Mouse (Mus musculus): Measurements from ENCODE around the gene Kif27. TPM values are rescaled to one million over a fixed set of nuclear protein-coding genes. Genes with fewer than 3 reads are reported as not detected.
"Not testable (repeated sequence)": the region's sequence is repeated elsewhere in the genome, so short reads cannot be mapped to it uniquely, and the experiment has no call there.

The Kif27 gene
- polyA plus RNA-seq, 1 experiment from 2014 or later: 1.9 TPM

DNA sequence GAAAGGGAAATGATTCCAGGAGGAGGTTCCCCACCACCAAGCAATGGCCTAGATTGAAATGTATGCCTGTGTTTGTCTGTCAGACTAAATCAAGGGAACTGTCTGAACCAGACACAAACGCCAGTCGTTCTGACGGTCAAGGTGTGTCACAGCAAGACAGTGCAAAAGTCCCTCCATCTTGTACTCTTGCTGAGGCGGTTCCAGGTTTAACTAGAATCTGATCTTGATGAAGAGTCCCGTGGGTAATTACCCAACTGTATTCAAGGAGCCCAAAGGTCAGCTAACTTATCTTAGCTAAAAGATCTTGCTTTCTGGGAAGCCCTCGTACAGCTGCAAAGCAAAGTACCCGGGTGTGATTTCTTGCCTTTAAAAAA, 26.6 kb upstream of the Kif27 start:
- Histone ChIP-seq H3K4me1 (peaks cover 15% of the 10 kb centered on the region), H3K36me3 (replicated peaks) (peaks cover 24% of the 10 kb centered on the region), H3K9me3 (no peaks in the 10 kb centered on the region), H3K27me3 (replicated peaks) (no peaks in the 10 kb centered on the region), H3K27ac (no peak overlapping the region), H3K4me2 (peak overlapping the region; percentile 98), H3K4me3 (peak overlapping the region; percentile 88), H3K9ac (no peak overlapping the region)
- ATAC-seq (replicated peaks): no peak; the same call in 1 of the 2 replicates
- 83% methylated on average over 7 of the region's 7 CpGs for WGBS

DNA sequence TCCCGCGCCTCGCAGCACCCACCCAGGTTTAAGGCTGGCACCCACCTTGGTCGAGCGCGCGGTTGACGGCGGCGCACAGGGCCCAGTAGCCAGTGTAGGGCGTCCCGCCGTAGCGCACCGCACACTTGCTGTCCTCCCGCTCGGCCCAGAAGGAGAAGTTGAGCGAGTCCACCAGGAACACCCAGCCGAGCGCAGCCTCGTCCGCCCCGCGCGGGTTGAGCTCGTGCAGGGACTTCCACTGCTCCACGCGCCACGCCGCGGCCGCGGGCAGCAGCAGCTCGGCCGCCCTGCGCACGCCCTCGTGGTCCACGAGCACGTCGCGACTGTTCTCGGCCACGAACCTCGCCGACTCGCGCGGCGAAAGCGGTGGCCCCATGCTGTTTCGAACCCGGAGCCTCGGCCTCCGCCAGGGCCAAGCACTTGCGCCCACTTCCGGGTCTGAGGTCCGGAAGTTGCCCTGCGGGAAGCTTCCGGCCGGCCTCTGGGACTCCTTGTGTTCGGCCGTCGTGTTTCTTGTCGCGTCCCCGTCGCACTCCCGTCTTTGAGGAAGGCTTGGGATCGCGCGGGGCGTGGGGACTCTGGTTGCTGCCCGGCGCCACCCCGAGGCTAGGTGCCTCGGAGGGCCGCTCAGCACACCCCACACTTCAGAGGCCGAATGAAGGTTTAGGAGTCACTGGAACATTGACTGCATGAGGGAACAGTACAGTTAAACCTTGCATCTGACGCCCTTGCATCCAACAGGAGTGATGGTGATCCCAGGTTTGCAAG, 26.0 kb upstream of the Kif27 start, which contains the start of gene 2210016F16Rik:
Gene 2210016F16Rik (minus strand): TSS at position 447 of the 768 bp plus-strand sequence.
- ATAC-seq (replicated peaks): peak; percentile 85
- Histone ChIP-seq H3K4me2 (peak within 1 kb of the TSS; percentile 98), H3K4me1 (peaks cover 15% of the 10 kb centered on the region), H3K9me3 (no peaks in the 10 kb centered on the region), H3K27me3 (replicated peaks) (no peaks in the 10 kb centered on the region), H3K9ac (peak within 1 kb of the TSS; percentile 76), H3K4me3 (peak within 1 kb of the TSS; percentile 88), H3K27ac (peak within 1 kb of the TSS; percentile 55; the same call in 1 of the 2 replicates), H3K36me3 (replicated peaks) (peaks cover 24% of the 10 kb centered on the region)
- WGBS: 2% methylated on average over 78 of the region's 80 CpGs

DNA sequence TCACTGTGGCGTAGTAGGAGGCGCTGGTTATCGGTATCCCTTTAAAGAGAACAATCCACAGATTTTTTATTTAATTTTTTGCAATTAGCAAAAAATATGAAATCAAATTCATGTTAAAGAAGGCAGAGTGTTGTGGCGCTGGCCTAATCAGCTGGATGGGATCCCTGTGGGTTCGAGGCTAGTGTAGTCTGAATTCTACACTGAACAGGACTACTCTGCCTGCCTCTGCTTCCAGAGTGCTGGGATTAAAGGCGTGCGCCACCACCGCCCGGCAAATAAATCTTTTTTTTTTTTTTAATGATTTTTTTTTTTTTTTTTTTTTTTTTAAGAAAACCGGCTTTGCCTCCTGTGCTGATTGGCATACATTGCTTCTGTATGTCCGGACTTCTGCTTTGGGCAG, 25.4 kb upstream of the Kif27 start:
- WGBS: 38% methylated on average over 11 of the region's 11 CpGs

DNA sequence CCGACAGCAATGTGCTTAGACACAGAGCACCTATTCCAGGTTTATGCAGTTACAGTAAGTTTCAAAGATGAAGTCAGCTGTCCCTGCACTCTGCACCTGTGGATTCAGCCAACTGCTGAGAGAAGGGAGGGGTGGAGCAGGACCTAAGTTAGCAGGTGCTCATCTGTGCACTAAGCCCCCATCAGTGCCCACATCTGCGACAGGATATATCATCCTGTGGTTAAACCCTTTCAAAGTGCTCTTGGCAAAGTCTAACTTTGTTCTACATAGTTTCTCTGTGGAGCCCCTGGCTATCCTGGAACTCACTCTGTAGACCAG, 14.2 kb upstream of the Kif27 start:
- Histone ChIP-seq H3K9me3 (no peaks in the 10 kb centered on the region), H3K27me3 (replicated peaks) (no peaks in the 10 kb centered on the region), H3K4me1 (no peaks in the 10 kb centered on the region), H3K4me3 (no peak overlapping the region), H3K27ac (no peak overlapping the region), H3K9ac (no peak overlapping the region), H3K4me2 (no peak overlapping the region), H3K36me3 (replicated peaks) (no peaks in the 10 kb centered on the region)
- WGBS: 88% methylated on average over 2 of the region's 2 CpGs
- ATAC-seq (replicated peaks): no peak

More for the DNA sequence above, 25.4 kb upstream of the Kif27 start:
- ATAC-seq (replicated peaks): peak; percentile 62; the same call in 1 of the 2 replicates
- no peaks in the 10 kb centered on the region for H3K27me3 ChIP-seq (replicated peaks)
- no peaks in the 10 kb centered on the region for H3K9me3 ChIP-seq
- H3K27ac ChIP-seq: no peak overlapping the region
- H3K36me3 ChIP-seq (replicated peaks): peaks cover 24% of the 10 kb centered on the region
- peak overlapping the region; percentile 88 for H3K4me3 ChIP-seq
- H3K9ac ChIP-seq: peak overlapping the region; percentile 76
- H3K4me2 ChIP-seq: peak overlapping the region; percentile 98
- H3K4me1 ChIP-seq: peaks cover 15% of the 10 kb centered on the region

DNA sequence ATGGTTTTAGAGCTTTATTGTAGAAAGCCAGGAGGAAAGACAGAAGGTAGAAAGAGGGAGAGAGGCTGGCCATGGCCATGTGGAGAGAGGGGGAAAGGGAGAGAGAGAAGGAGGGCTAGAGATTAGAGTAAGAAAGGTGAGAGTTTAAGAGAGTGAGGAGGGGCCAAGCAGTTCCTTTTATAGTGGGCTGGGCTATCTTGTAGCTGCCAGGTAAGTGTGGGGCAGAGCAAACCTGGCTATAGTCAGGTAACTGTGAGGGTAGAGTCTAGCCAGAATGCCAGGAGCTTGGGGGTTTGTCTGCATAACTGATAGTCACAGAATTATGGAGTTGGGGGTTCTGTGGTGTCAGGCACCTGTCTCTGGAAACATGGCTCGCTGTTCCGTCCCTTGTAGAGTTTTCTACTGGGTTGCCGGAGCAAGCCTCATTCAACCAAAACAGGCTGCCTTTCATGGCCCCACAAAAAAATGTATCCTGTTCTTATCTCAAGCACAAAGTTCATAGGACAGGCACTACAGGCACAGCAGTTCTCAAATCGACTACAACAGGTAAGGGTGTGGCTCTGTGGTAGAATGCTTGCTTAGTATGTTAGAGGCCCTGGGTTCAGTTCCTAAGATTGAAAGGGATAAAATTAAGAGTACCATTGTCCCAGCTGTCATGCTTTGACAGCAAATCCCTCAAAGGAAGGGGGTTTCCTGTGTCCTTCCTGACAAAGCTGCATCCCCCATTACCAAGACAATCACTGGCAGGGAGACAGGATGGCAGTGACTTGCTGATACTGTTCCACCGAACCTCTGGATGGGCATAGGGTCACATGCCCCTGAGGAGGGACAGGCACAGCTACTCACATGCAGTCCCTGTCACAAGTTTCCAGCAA, 13.6 kb upstream of the Kif27 start:
- no peak for ATAC-seq (replicated peaks)
- 84% methylated on average over 5 of the region's 5 CpGs for WGBS
- no peaks in the 10 kb centered on the region for H3K27me3 ChIP-seq (replicated peaks)

DNA sequence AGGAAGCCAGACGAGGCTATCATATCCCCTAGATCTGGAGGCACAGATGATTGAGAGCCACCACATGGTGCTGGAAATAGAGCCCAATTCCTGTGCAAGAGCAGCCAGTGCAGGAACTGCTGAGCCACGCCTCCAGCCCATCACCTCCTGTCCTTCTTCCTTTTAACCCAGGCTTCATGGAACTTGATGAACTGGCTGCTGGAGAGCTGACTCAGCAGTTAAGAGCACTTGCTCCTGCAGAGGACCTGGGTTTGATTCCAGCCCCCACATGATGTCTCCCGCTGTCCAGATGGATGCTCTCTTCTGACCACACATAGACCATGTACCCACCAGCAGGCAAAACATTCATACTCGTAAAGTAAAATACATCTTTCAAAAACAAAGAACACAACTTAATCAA, 9.9 kb upstream of the Kif27 start:
- whole genome bisulfite sequencing: 85% methylated on average over 4 of the region's 4 CpGs
- H3K4me1 ChIP-seq: no peaks in the 10 kb centered on the region

More for the DNA sequence above, 13.6 kb upstream of the Kif27 start:
- Histone ChIP-seq H3K4me2 (no peak overlapping the region), H3K9me3 (no peaks in the 10 kb centered on the region), H3K4me1 (no peaks in the 10 kb centered on the region), H3K27ac (no peak overlapping the region), H3K9ac (no peak overlapping the region), H3K36me3 (replicated peaks) (no peaks in the 10 kb centered on the region), H3K4me3 (no peak overlapping the region)

DNA sequence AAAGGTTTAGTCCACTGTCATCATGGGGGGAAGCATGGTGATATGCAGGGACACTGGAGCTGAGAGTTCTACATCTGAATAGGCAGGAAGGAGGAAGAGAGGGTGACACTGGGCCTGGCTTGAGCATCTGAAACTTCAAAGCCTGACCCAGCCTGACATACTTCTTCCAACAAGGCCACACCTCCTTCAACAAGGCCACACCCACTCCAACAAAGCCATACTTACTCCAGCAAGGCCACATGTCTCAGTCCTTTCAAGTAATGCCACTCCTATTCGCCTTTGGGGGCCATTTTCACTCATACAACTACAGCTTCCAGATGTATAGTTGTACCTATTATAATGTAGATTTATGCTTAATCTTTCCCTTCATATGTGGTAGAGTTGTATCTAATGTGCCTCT, 8.7 kb upstream of the Kif27 start:
- Histone ChIP-seq H3K4me1 (no peaks in the 10 kb centered on the region), H3K27me3 (replicated peaks) (no peaks in the 10 kb centered on the region), H3K9ac (no peak overlapping the region), H3K27ac (no peak overlapping the region), H3K36me3 (replicated peaks) (no peaks in the 10 kb centered on the region), H3K4me3 (no peak overlapping the region), H3K4me2 (no peak overlapping the region), H3K9me3 (no peaks in the 10 kb centered on the region)
- 67% methylated on average over 1 of the region's 1 CpGs for WGBS
- ATAC-seq (replicated peaks): no peak

More for the DNA sequence above, 9.9 kb upstream of the Kif27 start:
- Histone ChIP-seq H3K4me2 (no peak overlapping the region), H3K9me3 (no peaks in the 10 kb centered on the region), H3K9ac (no peak overlapping the region), H3K36me3 (replicated peaks) (no peaks in the 10 kb centered on the region), H3K27me3 (replicated peaks) (no peaks in the 10 kb centered on the region), H3K27ac (no peak overlapping the region), H3K4me3 (no peak overlapping the region)
- ATAC-seq (replicated peaks): no peak

DNA sequence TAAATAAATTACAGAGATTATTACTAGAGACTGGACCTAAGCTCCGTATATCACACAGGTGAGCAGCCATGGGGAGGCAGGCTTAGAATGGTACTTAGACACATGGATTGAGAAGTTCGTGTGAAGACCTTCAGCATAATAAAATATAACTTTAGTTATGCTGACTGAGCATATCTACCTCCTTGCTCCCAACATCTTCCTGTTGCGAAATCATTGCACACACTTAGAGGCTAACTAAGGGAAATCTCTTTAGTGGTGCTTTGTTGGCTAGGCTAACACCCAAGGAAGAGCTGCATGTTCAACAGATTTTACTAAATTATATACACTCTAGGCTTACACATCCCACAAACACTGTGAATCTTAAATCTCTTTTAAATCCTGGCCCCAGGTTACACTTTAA, 7.5 kb upstream of the Kif27 start:
- no peaks in the 10 kb centered on the region for H3K27me3 ChIP-seq (replicated peaks)
- no peaks in the 10 kb centered on the region for H3K9me3 ChIP-seq
- no peak overlapping the region for H3K4me2 ChIP-seq
- ATAC-seq (replicated peaks): no peak
- no peak overlapping the region for H3K9ac ChIP-seq
- H3K27ac ChIP-seq: no peak overlapping the region
- no peaks in the 10 kb centered on the region for H3K4me1 ChIP-seq
- 89% methylated on average over 3 of the region's 3 CpGs for WGBS
- H3K36me3 ChIP-seq (replicated peaks): no peaks in the 10 kb centered on the region
- no peak overlapping the region for H3K4me3 ChIP-seq

DNA sequence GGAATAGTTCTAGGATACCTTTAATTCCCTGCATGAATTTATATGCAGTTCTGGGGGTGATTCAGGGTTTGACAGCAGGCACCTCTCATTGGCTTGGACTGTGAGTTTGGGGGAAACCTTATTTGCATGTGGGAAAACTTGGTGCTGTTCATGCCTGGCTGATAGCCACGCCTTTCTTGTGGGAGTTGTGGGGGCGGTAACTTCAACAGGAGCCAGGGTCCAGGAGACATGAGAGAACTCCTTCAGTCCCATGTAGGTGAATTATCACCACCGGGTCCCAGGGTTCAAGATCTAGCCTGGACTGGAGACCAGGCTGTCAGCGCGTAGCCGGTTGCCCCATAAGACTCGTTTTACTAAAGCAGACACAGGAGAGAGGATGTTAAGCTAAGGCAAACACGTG, 6.3 kb upstream of the Kif27 start:
- not testable (repeated sequence) for H3K4me2 ChIP-seq; H3K27ac ChIP-seq; H3K9ac ChIP-seq; H3K36me3 ChIP-seq (replicated peaks); H3K4me3 ChIP-seq; H3K27me3 ChIP-seq (replicated peaks); ATAC-seq (replicated peaks); H3K9me3 ChIP-seq; H3K4me1 ChIP-seq
- 81% methylated on average over 8 of the region's 8 CpGs for WGBS

DNA sequence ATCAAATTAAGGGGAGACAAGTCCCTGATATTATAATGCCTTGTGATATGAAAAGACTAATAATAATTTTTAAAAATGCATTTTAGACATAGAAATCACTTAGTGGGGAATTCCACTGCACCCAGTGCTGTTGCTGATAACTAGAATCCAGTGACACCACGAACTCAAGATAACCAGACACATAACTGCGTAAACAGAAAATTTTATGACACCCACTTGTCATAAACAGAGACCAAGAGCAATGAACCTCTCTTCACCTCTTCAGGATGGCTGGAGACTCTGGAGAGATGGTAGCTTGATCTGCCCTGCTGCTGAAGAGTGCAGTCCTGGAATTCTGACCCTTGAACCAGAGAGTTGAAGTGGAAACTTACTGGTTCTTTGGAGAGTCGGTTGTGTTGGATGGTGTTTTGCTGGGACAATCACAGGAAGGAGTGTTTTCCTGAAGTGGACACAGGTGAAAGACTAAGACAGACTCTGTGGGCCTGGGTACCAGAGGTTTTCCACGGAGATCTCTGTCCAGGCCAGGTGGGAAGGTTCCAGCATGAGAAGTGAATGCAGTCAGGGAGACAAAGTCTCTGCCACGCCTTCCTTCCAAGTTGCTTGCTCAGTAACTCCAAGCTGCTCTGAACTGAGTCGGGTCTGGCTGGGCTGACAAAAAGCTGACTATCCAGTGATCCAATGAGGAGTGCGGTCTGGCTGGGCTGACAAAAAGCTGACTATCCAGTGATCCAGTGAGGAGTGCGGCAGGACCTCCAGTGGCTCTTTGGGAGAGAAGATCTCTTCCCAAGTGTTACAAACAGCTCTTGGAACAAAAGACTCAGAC, 5.6 kb upstream of the Kif27 start:
- WGBS: 81% methylated on average over 8 of the region's 8 CpGs
- H3K4me3 ChIP-seq: no peak overlapping the region
- no peaks in the 10 kb centered on the region for H3K36me3 ChIP-seq (replicated peaks)
- ATAC-seq (replicated peaks): no peak
- H3K27me3 ChIP-seq (replicated peaks): no peaks in the 10 kb centered on the region
- no peak overlapping the region for H3K27ac ChIP-seq
- H3K4me2 ChIP-seq: no peak overlapping the region
- no peak overlapping the region for H3K9ac ChIP-seq
- H3K9me3 ChIP-seq: no peaks in the 10 kb centered on the region
- H3K4me1 ChIP-seq: no peaks in the 10 kb centered on the region

DNA sequence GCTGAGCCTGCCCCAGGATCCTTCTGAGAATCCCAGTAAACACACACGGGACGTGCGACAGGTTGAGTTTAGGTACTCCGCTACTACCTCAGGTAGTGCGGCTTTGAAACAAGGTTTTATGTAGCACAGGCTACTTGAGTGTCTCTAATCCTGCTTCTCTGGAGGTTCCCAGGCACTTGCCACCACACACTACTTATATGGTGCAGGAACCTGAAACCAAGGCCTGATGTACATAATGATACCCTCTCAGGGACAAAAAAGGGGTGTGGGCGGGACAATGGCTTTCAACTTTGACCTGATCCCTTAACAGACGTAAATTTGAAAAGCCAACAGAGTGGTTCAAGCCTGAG, 357 bp upstream of the Kif27 start:
- H3K36me3 ChIP-seq (replicated peaks): no peaks in the 10 kb centered on the region
- peak overlapping the region; percentile 83 for H3K4me3 ChIP-seq
- peak overlapping the region; percentile 97 for H3K4me2 ChIP-seq
- H3K9ac ChIP-seq: peak overlapping the region; percentile 64; the same call in 1 of the 2 replicates
- peaks cover 8% of the 10 kb centered on the region; the same call in 1 of the 2 replicates for H3K4me1 ChIP-seq
- H3K27me3 ChIP-seq (replicated peaks): no peaks in the 10 kb centered on the region
- no peaks in the 10 kb centered on the region for H3K9me3 ChIP-seq
- H3K27ac ChIP-seq: peak overlapping the region; percentile 60
- ATAC-seq (replicated peaks): peak; percentile 78; the same call in 1 of the 2 replicates
- 4% methylated on average over 7 of the region's 7 CpGs for WGBS

DNA sequence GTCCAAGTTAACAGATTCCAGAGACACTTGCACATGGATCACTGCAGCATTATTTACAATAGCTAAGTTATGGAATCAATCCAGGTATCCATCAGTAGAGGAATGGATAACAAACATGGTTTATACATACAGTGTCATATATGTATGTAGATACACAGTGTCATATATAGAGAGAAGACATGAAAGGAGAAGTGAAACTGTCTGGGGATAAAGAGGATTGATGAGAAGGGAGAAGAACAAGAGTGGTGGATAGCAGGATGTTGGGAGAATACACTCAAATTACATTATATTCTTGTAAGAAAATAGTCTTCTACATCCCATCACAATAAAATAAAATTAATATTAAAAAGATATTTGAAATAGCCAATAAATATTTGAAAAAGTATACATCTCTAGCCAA, 5.9 kb downstream of the Kif27 start:
- ATAC-seq (replicated peaks): no peak
- Histone ChIP-seq H3K9ac (no peak overlapping the region), H3K27ac (no peak overlapping the region), H3K9me3 (no peaks in the 10 kb centered on the region), H3K4me2 (no peak overlapping the region), H3K36me3 (replicated peaks) (no peaks in the 10 kb centered on the region), H3K4me3 (no peak overlapping the region), H3K27me3 (replicated peaks) (no peaks in the 10 kb centered on the region), H3K4me1 (peaks cover 1% of the 10 kb centered on the region; the same call in 1 of the 2 replicates)

Measured in midbrain, embryonic 15.5 days (tissue).